Mouse (Mus musculus) liver, embryonic 12.5 days (tissue): ENCODE results near the gene 4930550C14Rik. TPM values are rescaled to one million over a fixed set of nuclear protein-coding genes. Genes with fewer than 3 reads are reported as not detected.
A peak's percentile ranks its signal among the peaks of the same experiment; 100 is the strongest.

Experiments used
- ATAC-seq: fragments of 200-750 bp; cut with Nextera tagmentation; 2 replicates; pipeline ENCODE4 v1.8.0; 2017; ENCODE audit warnings: moderate number of reproducible peaks, mild to moderate bottlenecking, moderate library complexity
- H3K27ac ChIP-seq: fragments of 300-500 bp; sonication (generic); 2 replicates; pipeline ENCODE4 v1.5.1; 2016; ENCODE audit warnings: mild to moderate bottlenecking
- H3K27me3 ChIP-seq: fragments of 300-500 bp; sonication (generic); replicated peaks from 2 replicates; pipeline ENCODE4 v1.6.1; 2016; ENCODE audit warnings: mild to moderate bottlenecking, moderate library complexity
- H3K36me3 ChIP-seq: fragments of 300-500 bp; sonication (generic); 2 replicates; pipeline ENCODE4 v1.6.1; 2016; ENCODE audit warnings: mild to moderate bottlenecking, moderate library complexity
- H3K4me1 ChIP-seq: fragments of 300-500 bp; sonication (generic); 2 replicates; pipeline ENCODE4 v1.6.1; 2016
- H3K4me2 ChIP-seq: fragments of 300-500 bp; sonication (generic); 2 replicates; pipeline ENCODE4 v1.6.1; 2016; ENCODE audit warnings: mild to moderate bottlenecking, moderate library complexity
- H3K4me3 ChIP-seq: fragments of 300-500 bp; sonication (generic); 2 replicates; pipeline ENCODE4 v1.5.1; 2016; ENCODE audit warnings: mild to moderate bottlenecking, moderate library complexity
- H3K9ac ChIP-seq: fragments of 300-500 bp; sonication (generic); 2 replicates; pipeline ENCODE4 v1.6.1; 2016; ENCODE audit warnings: mild to moderate bottlenecking, moderate library complexity
- H3K9me3 ChIP-seq: fragments of 300-500 bp; sonication (generic); replicated peaks from 2 replicates; pipeline ENCODE4 v1.6.1; 2016; ENCODE audit warnings: mild to moderate bottlenecking, moderate library complexity
- WGBS: fragments of 180-500 bp; shearing (Covaris S2); methylation state at CpG from one replicate; pipeline ENCODE4 v1.1.7; 2016; ENCODE audit not compliant: insufficient replicate concordance; 5-methylcytosine and 5-hydroxymethylcytosine counted together
- polyA plus RNA-seq: library from polyadenylated mRNA; unstranded; fragments of >200 nt; fragmentation: Nextera tagmentation; extraction: Ambion mirVana; gene quantifications from 2 replicates; pipeline ENCODE4 v1.2.1, GENCODE M21; 2016

The 4930550C14Rik gene
- polyA plus RNA-seq: 0.89 and 1.0 TPM in 2 replicates

- Histone ChIP-seq H3K9me3 (no peaks in the 10 kb centered on the region), H3K4me3 (no peak within 1 kb of the TSS), H3K4me2 (0 out of 2 replicates have a peak within 1 kb of the TSS, but pooled peaks have one; percentile 16), H3K27me3 (no peaks in the 10 kb centered on the region), H3K27ac (no peak within 1 kb of the TSS), H3K9ac (no peak within 1 kb of the TSS), H3K36me3 (0 out of 2 replicates have a peak, but pooled peaks cover 4% of the 10 kb centered on the region), H3K4me1 (peaks cover 29% of the 10 kb centered on the region; the same call in 1 of the 2 replicates)
- no peak for ATAC-seq
- WGBS: 45% methylated on average over 11 of the region's 11 CpGs
Observed at GRCm38 (mm10) chr9:53402291-53402711, at the start of gene 4930550C14Rik. TSS of gene 4930550C14Rik (plus strand) at chr9:53402325.

DNA sequence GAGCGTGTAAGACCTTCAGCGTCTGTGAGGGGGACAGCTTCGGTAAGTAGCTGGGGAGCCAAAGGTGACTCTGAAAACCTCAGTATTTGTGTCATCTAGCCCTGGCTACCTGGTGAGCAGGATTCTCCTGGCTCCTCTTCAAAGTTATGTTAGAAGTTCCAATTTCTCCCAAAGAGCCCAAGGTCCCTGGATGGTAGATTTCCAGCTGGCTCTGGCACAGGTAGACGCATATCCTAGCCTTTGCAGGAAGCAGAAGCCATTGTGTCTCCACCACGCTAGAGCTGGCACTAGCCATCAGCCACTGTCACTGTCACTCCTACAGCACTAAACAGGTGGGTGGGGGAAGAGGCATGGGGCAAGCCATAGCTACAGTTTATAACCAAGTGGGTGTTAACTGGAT lies 49.0 kb upstream of the 4930550C14Rik start:
- no peak for ATAC-seq
- no peaks in the 10 kb centered on the region for H3K27me3 ChIP-seq
- no peaks in the 10 kb centered on the region for H3K9me3 ChIP-seq
- no peaks in the 10 kb centered on the region for H3K4me1 ChIP-seq
- no peaks in the 10 kb centered on the region for H3K36me3 ChIP-seq
- 75% methylated on average over 5 of the region's 5 CpGs for WGBS
- H3K4me3 ChIP-seq: no peak overlapping the region
- no peak overlapping the region for H3K27ac ChIP-seq
- no peak overlapping the region for H3K9ac ChIP-seq
- no peak overlapping the region for H3K4me2 ChIP-seq

GRCm38 (mm10) chr9:53356219-53357155 lies 45.6 kb upstream of the 4930550C14Rik start:
- Histone ChIP-seq H3K9ac (no peak overlapping the region), H3K9me3 (no peaks in the 10 kb centered on the region), H3K27me3 (no peaks in the 10 kb centered on the region), H3K27ac (peak overlapping the region; percentile 52; the same call in 1 of the 2 replicates), H3K4me1 (no peaks in the 10 kb centered on the region), H3K4me3 (no peak overlapping the region), H3K36me3 (no peaks in the 10 kb centered on the region), H3K4me2 (peak overlapping the region; percentile 30)
- ATAC-seq: peak; percentile 80
- WGBS: 49% methylated on average over 14 of the region's 14 CpGs

- Histone ChIP-seq H3K36me3 (no peaks in the 10 kb centered on the region), H3K27ac (no peak overlapping the region), H3K9me3 (no peaks in the 10 kb centered on the region), H3K4me3 (no peak overlapping the region), H3K27me3 (no peaks in the 10 kb centered on the region), H3K4me2 (no peak overlapping the region), H3K9ac (no peak overlapping the region), H3K4me1 (no peaks in the 10 kb centered on the region)
- ATAC-seq: no peak
- 15% methylated on average over 3 of the region's 3 CpGs for WGBS
Observed at GRCm38 (mm10) chr9:53371339-53371738, 30.8 kb upstream of the 4930550C14Rik start.

- Histone ChIP-seq H3K4me3 (no peak overlapping the region), H3K9me3 (no peaks in the 10 kb centered on the region), H3K4me1 (0 out of 2 replicates have a peak, but pooled peaks cover 5% of the 10 kb centered on the region), H3K27ac (no peak overlapping the region), H3K4me2 (no peak overlapping the region), H3K9ac (no peak overlapping the region), H3K27me3 (no peaks in the 10 kb centered on the region), H3K36me3 (no peaks in the 10 kb centered on the region)
- ATAC-seq: no peak
- 56% methylated on average over 4 of the region's 4 CpGs for WGBS
Observed at GRCm38 (mm10) chr9:53375907-53376306, 26.2 kb upstream of the 4930550C14Rik start.

DNA sequence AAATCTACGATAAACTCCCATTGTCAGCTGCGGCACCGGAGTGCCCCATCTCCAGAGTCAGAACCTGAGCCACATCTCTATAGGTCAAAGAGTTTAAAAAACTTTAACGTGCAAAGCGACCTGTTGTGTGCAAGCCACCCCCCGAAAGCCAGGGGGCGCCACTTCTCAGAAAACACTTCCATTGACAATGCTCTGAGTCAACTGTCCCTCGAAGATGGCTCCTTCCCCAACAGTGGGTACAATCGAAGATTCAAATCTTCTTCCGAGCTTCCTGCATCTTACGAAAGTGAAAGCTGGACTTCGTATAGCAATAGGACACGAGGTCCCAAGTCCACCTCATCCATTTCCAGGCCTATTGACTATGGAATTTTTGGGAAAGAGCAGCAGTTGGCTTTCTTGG lies 25.3 kb upstream of the 4930550C14Rik start:
- no peak overlapping the region for H3K4me3 ChIP-seq
- H3K36me3 ChIP-seq: no peaks in the 10 kb centered on the region
- no peak overlapping the region for H3K4me2 ChIP-seq
- H3K27me3 ChIP-seq: no peaks in the 10 kb centered on the region
- H3K27ac ChIP-seq: no peak overlapping the region
- H3K9ac ChIP-seq: no peak overlapping the region
- no peaks in the 10 kb centered on the region for H3K9me3 ChIP-seq
- 0 out of 2 replicates have a peak, but pooled peaks cover 5% of the 10 kb centered on the region for H3K4me1 ChIP-seq
- no peak for ATAC-seq
- WGBS: 66% methylated on average over 13 of the region's 13 CpGs

- no peak for ATAC-seq
- no peaks in the 10 kb centered on the region for H3K36me3 ChIP-seq
- 46% methylated on average over 5 of the region's 5 CpGs for WGBS
- H3K27ac ChIP-seq: no peak overlapping the region
- H3K27me3 ChIP-seq: peaks cover 3% of the 10 kb centered on the region; the same call in 1 of the 2 replicates
- H3K9me3 ChIP-seq: no peaks in the 10 kb centered on the region
- H3K9ac ChIP-seq: no peak overlapping the region
- 0 out of 2 replicates have a peak, but pooled peaks cover 5% of the 10 kb centered on the region for H3K4me1 ChIP-seq
- H3K4me3 ChIP-seq: no peak overlapping the region
- H3K4me2 ChIP-seq: no peak overlapping the region
Observed at GRCm38 (mm10) chr9:53377597-53377996, 24.5 kb upstream of the 4930550C14Rik start.

- Histone ChIP-seq H3K9me3 (no peaks in the 10 kb centered on the region), H3K9ac (no peak overlapping the region), H3K4me1 (0 out of 2 replicates have a peak, but pooled peaks cover 5% of the 10 kb centered on the region), H3K36me3 (no peaks in the 10 kb centered on the region), H3K4me3 (no peak overlapping the region), H3K27me3 (peaks cover 8% of the 10 kb centered on the region; the same call in 1 of the 2 replicates), H3K27ac (no peak overlapping the region), H3K4me2 (no peak overlapping the region)
- 53% methylated on average over 3 of the region's 3 CpGs for WGBS
- ATAC-seq: no peak
Observed at GRCm38 (mm10) chr9:53378171-53378570, 24.0 kb upstream of the 4930550C14Rik start.

DNA sequence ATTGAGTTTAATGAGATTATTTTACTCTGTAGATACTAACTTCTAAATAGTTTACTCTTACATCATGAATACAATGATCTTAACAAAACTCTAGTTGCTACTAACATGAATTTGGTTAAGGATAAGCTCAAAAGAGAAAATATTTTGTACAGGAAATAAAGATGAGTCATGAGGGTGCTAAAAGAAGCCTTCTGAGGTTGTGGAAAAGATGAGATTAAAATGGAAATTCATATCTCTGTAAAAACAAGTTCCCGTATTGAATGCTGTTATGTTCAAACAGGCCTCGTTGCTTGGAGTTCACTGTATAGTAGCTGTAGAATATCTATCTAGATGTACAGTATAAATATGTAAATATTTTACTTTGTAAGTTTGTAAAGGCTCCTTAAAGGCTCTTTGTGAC lies 21.5 kb upstream of the 4930550C14Rik start:
- Histone ChIP-seq H3K27me3 (peaks cover 23% of the 10 kb centered on the region), H3K9me3 (no peaks in the 10 kb centered on the region), H3K4me3 (no peak overlapping the region), H3K27ac (no peak overlapping the region), H3K36me3 (no peaks in the 10 kb centered on the region), H3K9ac (no peak overlapping the region), H3K4me2 (no peak overlapping the region), H3K4me1 (peaks cover 16% of the 10 kb centered on the region)
- WGBS: 32% methylated on average over 2 of the region's 2 CpGs
- no peak for ATAC-seq

- Histone ChIP-seq H3K4me2 (no peak overlapping the region), H3K9me3 (no peaks in the 10 kb centered on the region), H3K36me3 (no peaks in the 10 kb centered on the region), H3K27ac (no peak overlapping the region), H3K4me3 (no peak overlapping the region), H3K9ac (no peak overlapping the region), H3K27me3 (peaks cover 23% of the 10 kb centered on the region), H3K4me1 (peaks cover 16% of the 10 kb centered on the region)
- no peak for ATAC-seq
- WGBS: 68% methylated on average over 5 of the region's 5 CpGs
Observed at GRCm38 (mm10) chr9:53381113-53381615, 21.0 kb upstream of the 4930550C14Rik start.

DNA sequence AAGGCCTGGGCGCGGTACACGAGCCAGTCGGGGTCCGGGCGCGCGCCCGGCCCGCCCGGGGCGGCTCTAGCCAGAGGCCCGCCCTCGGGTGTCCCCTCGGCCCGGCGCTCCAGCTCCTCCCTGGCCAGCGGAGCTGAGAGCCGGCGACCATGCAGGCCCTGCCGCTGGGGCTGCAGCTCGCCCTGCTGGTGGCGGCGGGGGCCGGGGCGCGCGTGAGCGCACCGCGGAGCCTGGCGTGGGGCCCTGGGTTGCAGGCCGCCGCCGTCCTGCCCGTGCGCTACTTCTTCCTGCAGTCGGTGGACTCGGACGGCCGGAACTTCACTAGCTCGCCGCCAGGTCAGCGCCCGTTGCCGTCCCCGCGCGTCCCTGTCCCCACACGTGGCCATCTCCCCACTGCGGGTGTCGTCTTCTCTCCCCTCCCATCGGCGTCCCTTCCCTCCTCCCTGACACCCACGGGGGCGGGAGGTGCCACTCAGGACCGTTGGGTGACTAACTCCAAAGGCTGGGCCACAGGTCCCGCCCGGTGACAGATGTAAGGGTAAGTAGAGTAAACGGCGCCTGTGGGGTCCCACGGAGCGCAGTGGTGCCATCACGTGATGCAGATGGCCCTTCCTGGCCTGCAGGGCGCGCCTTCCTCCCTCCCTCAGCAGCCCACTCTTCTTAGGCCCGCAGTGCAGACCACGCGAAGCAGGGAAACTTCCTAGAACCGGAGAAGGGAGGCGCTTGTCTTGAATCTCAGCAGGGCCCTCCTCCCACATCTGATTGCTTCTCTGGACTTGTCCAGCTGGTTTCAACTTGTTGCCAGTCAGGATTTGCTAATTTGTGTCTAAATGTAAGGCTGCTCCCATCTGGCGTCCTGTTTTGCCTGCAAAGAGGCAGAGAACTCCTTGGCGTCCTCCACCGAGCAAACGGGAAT lies 17.9 kb upstream of the 4930550C14Rik start, which contains the start of gene Kdelc2:
Gene Kdelc2 (plus strand): TSS at position 75 of the 916 bp plus-strand sequence.
- WGBS: under 1% methylated on average over 57 of the region's 75 CpGs
- peaks cover 23% of the 10 kb centered on the region for H3K27me3 ChIP-seq
- H3K36me3 ChIP-seq: 0 out of 2 replicates have a peak, but pooled peaks cover 3% of the 10 kb centered on the region
- peak within 1 kb of the TSS; percentile 70 for H3K9ac ChIP-seq
- ATAC-seq: peak; percentile 64
- H3K4me1 ChIP-seq: peaks cover 11% of the 10 kb centered on the region
- H3K27ac ChIP-seq: peak within 1 kb of the TSS; percentile 81
- peak within 1 kb of the TSS; percentile 83 for H3K4me2 ChIP-seq
- peak within 1 kb of the TSS; percentile 67 for H3K4me3 ChIP-seq
- H3K9me3 ChIP-seq: no peaks in the 10 kb centered on the region
